Mouse (Mus musculus): ENCODE results near the gene Epyc.

DNA sequence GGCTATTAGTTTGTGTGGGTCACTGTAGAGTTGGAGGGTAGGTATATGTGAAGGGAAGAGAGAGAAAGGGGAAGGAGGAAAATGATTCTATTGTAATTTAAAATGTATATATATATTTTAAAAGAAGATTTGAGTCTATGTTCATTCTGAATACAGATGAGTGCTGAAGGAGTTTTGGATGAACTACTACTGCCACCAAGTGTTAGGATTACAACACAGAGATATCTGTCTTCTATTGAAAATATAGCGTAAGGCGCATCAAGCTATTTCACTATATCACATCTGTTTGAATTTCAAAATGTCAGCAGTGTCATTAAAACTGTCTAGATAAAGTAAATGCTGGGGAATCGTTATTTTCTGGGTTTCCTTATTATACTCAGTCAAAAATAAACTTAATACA, 45.6 kb downstream of the Epyc start:
- TF ChIP-seq GATA1 (IDR thresholded peaks at IDR 0.05; ENCODE audit: borderline replicate concordance, low read length) = no peak
- TF ChIP-seq FLI1 (IDR thresholded peaks at IDR 0.05; ENCODE audit: low read length) = no peak
